ENCODE assay signal across 7 mouse cellular contexts in the genomic region with DNA sequence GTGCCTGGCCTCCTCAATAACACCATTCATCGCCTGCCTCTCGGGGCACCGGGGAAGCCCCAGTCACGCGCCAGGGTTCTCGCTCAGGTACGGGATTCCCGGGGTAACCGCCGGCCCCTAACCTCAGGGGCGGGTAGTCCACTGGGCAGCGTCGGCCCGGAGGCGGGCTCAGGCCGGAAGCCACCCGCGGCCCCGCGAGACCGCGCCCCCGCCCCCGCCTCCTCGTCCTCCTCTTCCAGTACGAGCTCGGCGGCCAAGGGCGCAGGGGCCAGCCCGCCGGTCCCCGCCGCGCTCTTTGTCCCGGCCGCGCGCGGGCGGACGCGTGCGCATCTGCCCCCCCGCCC. TPM values are rescaled to one million over a fixed set of nuclear protein-coding genes. Genes with fewer than 3 reads are reported as not detected.
A peak's percentile ranks its signal among the peaks of the same experiment; 100 is the strongest.
DNase-seq lines count a peak whose midpoint lies in the region; ATAC-seq lines count a peak whose summit lies in the region.

No protein-coding gene starts in this region.

- ATAC-seq in granulocyte monocyte progenitor cell, adult 5-6 weeks (replicated peaks; ENCODE audit: poor library complexity, severe bottlenecking) = peak; percentile 69
- ATAC-seq in limb, embryonic 13.5 days (ENCODE audit: low FRiP score, low read depth) = peak; percentile 76
- peak; percentile 74 for ATAC-seq in midbrain, embryonic 15.5 days (replicated peaks)

- 0% methylated on average over 22 of the region's 44 CpGs for WGBS in limb, embryonic 13.5 days
- 0% methylated on average over 36 of the region's 44 CpGs for WGBS in midbrain, embryonic 15.5 days

- peak overlapping the region; percentile 75 for H3K4me3 ChIP-seq in limb, embryonic 13.5 days
- H3K4me3 ChIP-seq in midbrain, embryonic 15.5 days = peak overlapping the region; percentile 87

- H3K4me2 ChIP-seq in limb, embryonic 13.5 days (replicated peaks) = peak overlapping the region; percentile 68
- peak overlapping the region; percentile 61 for H3K4me2 ChIP-seq in midbrain, embryonic 15.5 days

- peaks cover 29% of the 10 kb centered on the region for H3K4me1 ChIP-seq in limb, embryonic 13.5 days
- H3K4me1 ChIP-seq in midbrain, embryonic 15.5 days = peaks cover 24% of the 10 kb centered on the region

- peak overlapping the region; percentile 96 for H3K9ac ChIP-seq in limb, embryonic 13.5 days
- H3K9ac ChIP-seq in midbrain, embryonic 15.5 days = peak overlapping the region; percentile 97

- no peaks in the 10 kb centered on the region for H3K27me3 ChIP-seq in limb, embryonic 13.5 days
- no peaks in the 10 kb centered on the region for H3K27me3 ChIP-seq in midbrain, embryonic 15.5 days (replicated peaks)

- no peaks in the 10 kb centered on the region for H3K9me3 ChIP-seq in limb, embryonic 13.5 days
- no peaks in the 10 kb centered on the region for H3K9me3 ChIP-seq in midbrain, embryonic 15.5 days

- peak overlapping the region; percentile 99 for H3K27ac ChIP-seq in limb, embryonic 13.5 days
- H3K27ac ChIP-seq in midbrain, embryonic 15.5 days = peak overlapping the region; percentile 98

- peak; percentile 63 for DNase-seq in adrenal gland, adult 8-10 months
- DNase-seq in embryo, embryonic 11.5 days (ENCODE audit: low read depth, low spot score) = peak; percentile 80
- DNase-seq in kidney, adult 11 months = peak; percentile 81
- DNase-seq in spleen, adult 18-20 months = peak; percentile 86 to 88

- peaks cover 6% of the 10 kb centered on the region for H3K36me3 ChIP-seq in limb, embryonic 13.5 days
- no peaks in the 10 kb centered on the region for H3K36me3 ChIP-seq in midbrain, embryonic 15.5 days (replicated peaks)

RNA-seq across cellular contexts. Expression of a gene that starts 0.6 kb away (rescaled TPM):
- total RNA-seq in adrenal gland, adult 8-10 months (2022) = 10 to 100 TPM; 39.6 to 52.0 (median 45.0) TPM
- 50.5 and 62.7 TPM in 2 replicates for total RNA-seq in granulocyte monocyte progenitor cell, adult 5-6 weeks (2014; fragmentation: Nextera tagmentation)
- total RNA-seq in granulocyte monocyte progenitor cell, adult 5-6 weeks (2017) = 39.7 and 40.2 TPM in 2 replicates
- 224 and 231 TPM in 2 replicates for polyA plus RNA-seq in limb, embryonic 13.5 days (2015; fragmentation: Nextera tagmentation; extraction: Ambion mirVana)
- polyA plus RNA-seq in midbrain, embryonic 15.5 days (2015; fragmentation: Nextera tagmentation; extraction: Ambion mirVana) = 268 and 294 TPM in 2 replicates

Comparison
In these comparisons a context has a peak if more than half of its experiments do, and no peak if none do; other contexts are left out.
1. Peak in every context shown above with its lines: DNase-seq, ATAC-seq, H3K4me3 ChIP-seq and H3K27ac ChIP-seq.